Mouse (Mus musculus): Measurements from ENCODE around the gene Gm5460. TPM values are rescaled to one million over a fixed set of nuclear protein-coding genes. Genes with fewer than 3 reads are reported as not detected.

The Gm5460 gene
- total RNA-seq, 2 experiments from 2014 or later: not detected

GRCm38 (mm10) chr14:34071665-34072064 is 55.1 kb downstream of the Gm5460 start:
- no peak for DNase-seq (ENCODE audit: low spot score in 2 of 2)

GRCm38 (mm10) chr14:34075346-34075745 is 58.8 kb downstream of the Gm5460 start:
- no peak for DNase-seq (ENCODE audit: low spot score in 2 of 2)

GRCm38 (mm10) chr14:34077222-34077621 is 60.7 kb downstream of the Gm5460 start:
- peak in 1 of 2 experiments; percentile 8 for DNase-seq (ENCODE audit: low spot score in 2 of 2)

GRCm38 (mm10) chr14:34078293-34078692 is 61.7 kb downstream of the Gm5460 start:
- no peak for DNase-seq (ENCODE audit: low spot score in 2 of 2)

- peak; percentile 59 to 73 for DNase-seq (ENCODE audit: low spot score in 2 of 2)
These were observed 63.9 kb downstream of the Gm5460 start for GRCm38 (mm10) chr14:34080321-34080997.

GRCm38 (mm10) chr14:34085731-34086130 is 69.2 kb downstream of the Gm5460 start, which contains the start of gene Anxa8:
TSS of gene Anxa8 (plus strand) at chr14:34085981.
- DNase-seq (ENCODE audit: low spot score in 2 of 2): no peak

- no peak for DNase-seq (ENCODE audit: low spot score in 2 of 2)
These were observed 70.2 kb downstream of the Gm5460 start for GRCm38 (mm10) chr14:34086806-34087205.

GRCm38 (mm10) chr14:34087856-34088398 is 71.4 kb downstream of the Gm5460 start:
- no peak for DNase-seq (ENCODE audit: low spot score in 2 of 2)

GRCm38 (mm10) chr14:34089796-34090195 is 73.2 kb downstream of the Gm5460 start:
- no peak for DNase-seq (ENCODE audit: low spot score in 2 of 2)

- no peak for DNase-seq (ENCODE audit: low spot score in 2 of 2)
These were observed 74.9 kb downstream of the Gm5460 start for GRCm38 (mm10) chr14:34091475-34091874.

GRCm38 (mm10) chr14:34092856-34093255 is 76.3 kb downstream of the Gm5460 start:
- DNase-seq (ENCODE audit: low spot score in 2 of 2): no peak

- DNase-seq (ENCODE audit: low spot score in 2 of 2): no peak
These were observed 79.6 kb downstream of the Gm5460 start for GRCm38 (mm10) chr14:34096161-34096560.

Other genes starting within 250 kb of the Gm5460 start
- gene Gdf10, start 93.2 kb upstream of the Gm5460 start, total RNA-seq (2021): 1 to 10 TPM; 9.3 TPM
- not detected for gene Gdf2, start 75.7 kb upstream of the Gm5460 start, total RNA-seq (2021)
- under 1 TPM; 0.09 to 0.10 TPM for gene Rbp3, start 62.8 kb upstream of the Gm5460 start, total RNA-seq (2021)
- gene Zfp488, start 38.0 kb upstream of the Gm5460 start, total RNA-seq (2021): 10 to 100 TPM in 1 of 2 experiments, 1 to 10 TPM in 1; 9.7 to 10.6 TPM
- not detected for gene Gm30083, start 1.6 kb upstream of the Gm5460 start, total RNA-seq (2021)
- gene Antxrl, start 35.9 kb downstream of the Gm5460 start, total RNA-seq (2021): not detected
- gene Anxa8, start 69.2 kb downstream of the Gm5460 start, total RNA-seq (2021): under 1 TPM; 0.41 to 0.58 TPM
- gene A630023A22Rik, start 86.0 kb downstream of the Gm5460 start, total RNA-seq (2021): not detected
- gene Npy4r, start 135.7 kb downstream of the Gm5460 start, total RNA-seq (2021): under 1 TPM in 1 of 2 experiments, not detected in 1; 0.10 TPM
- gene Gprin2, start 184.9 kb downstream of the Gm5460 start, total RNA-seq (2021): 1 to 10 TPM; 2.7 to 7.0 TPM
- 1 to 10 TPM; 1.1 to 1.7 TPM for gene Syt15, start 202.8 kb downstream of the Gm5460 start, total RNA-seq (2021)

Data from layer of hippocampus, postnatal 14 days (tissue).